Mouse (Mus musculus) cortical plate, adult 2 months (tissue): ENCODE measurements around the gene Btbd17.

Experiments
- CTCF ChIP-seq: fragments of 200-500 bp; IDR thresholded peaks from 2 replicates; pipeline ENCODE4 v1.5.1; 2011; ENCODE audit warnings: mild to moderate bottlenecking, control low read depth, low read length; ENCODE audit not compliant: insufficient read depth; ENCODE audit errors: extremely low read depth
- POLR2A ChIP-seq: fragments of 200-500 bp; IDR thresholded peaks from 2 replicates; pipeline ENCODE4 v1.6.1; 2011; ENCODE audit warnings: mild to moderate bottlenecking, low read length, control low read depth; ENCODE audit not compliant: insufficient read depth; ENCODE audit errors: extremely low read depth

DNA sequence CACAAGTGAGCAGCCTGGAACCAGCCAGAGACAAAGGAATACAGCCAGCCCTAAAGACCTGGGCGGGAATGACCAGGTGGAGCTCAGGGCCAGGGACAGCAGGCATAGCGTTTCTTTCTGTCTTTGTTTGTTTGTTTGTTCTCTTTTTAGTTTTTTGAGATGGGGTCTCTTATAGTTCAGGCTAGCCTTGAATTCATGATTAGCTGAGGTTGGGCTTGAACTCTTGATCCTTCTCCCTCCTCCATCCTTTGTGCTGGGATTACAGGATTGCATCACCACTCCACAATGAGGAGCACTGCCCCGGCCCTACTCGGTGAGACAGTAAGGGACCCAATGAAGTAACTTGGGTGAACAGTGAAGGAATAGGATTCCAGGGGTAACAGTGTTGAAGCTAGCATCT, 1.1 kb downstream of the Btbd17 start:
- TF ChIP-seq POLR2A, result no peak
- no peak for TF ChIP-seq CTCF
